Mouse (Mus musculus) left cerebral cortex, adult 8-10 months (tissue): ENCODE results near the gene Magi1. TPM values are rescaled to one million over a fixed set of nuclear protein-coding genes. Genes with fewer than 3 reads are reported as not detected.

ENCODE experiments used
- DNase-seq, 2 experiments: peaks; one replicate each; pipeline ENCODE4 v3.0.0; 2022; ENCODE audit warnings: low spot score in 2 of 2
- total RNA-seq, 4 experiments: library from RNA; stranded (reverse); gene quantifications; 2 replicates each; pipeline ENCODE4 v1.2.4; 2022

The Magi1 gene
- total RNA-seq, 4 experiments from 2014 or later, result 69.1 to 81.7 (median 71.1) TPM

- peak in 1 of 2 experiments; percentile 71 for DNase-seq
Measured at GRCm38 (mm10) chr6:93733800-93734199, 549.9 kb downstream of the Magi1 start.

GRCm38 (mm10) chr6:93729702-93730101 is 554.0 kb downstream of the Magi1 start:
- no peak for DNase-seq

- no peak for DNase-seq
Measured at GRCm38 (mm10) chr6:93728791-93729190, 554.9 kb downstream of the Magi1 start.

- DNase-seq, result no peak
Measured at GRCm38 (mm10) chr6:93727630-93728178, 556.0 kb downstream of the Magi1 start.

GRCm38 (mm10) chr6:93726829-93727455 is 556.8 kb downstream of the Magi1 start:
- no peak for DNase-seq

- no peak for DNase-seq
Measured at GRCm38 (mm10) chr6:93726121-93726520, 557.6 kb downstream of the Magi1 start.

- DNase-seq, result no peak
Measured at GRCm38 (mm10) chr6:93724749-93725148, 559.0 kb downstream of the Magi1 start.

- no peak for DNase-seq
Measured at GRCm38 (mm10) chr6:93723226-93723625, 560.5 kb downstream of the Magi1 start.

GRCm38 (mm10) chr6:93719532-93719931 is 564.2 kb downstream of the Magi1 start:
- DNase-seq, result no peak

- DNase-seq, result no peak
Measured at GRCm38 (mm10) chr6:93718385-93718784, 565.3 kb downstream of the Magi1 start.

GRCm38 (mm10) chr6:93717826-93718375 is 565.8 kb downstream of the Magi1 start:
- DNase-seq, result no peak

GRCm38 (mm10) chr6:93716686-93717625 is 566.8 kb downstream of the Magi1 start:
- DNase-seq, result no peak

- DNase-seq, result no peak
Measured at GRCm38 (mm10) chr6:93715181-93716180, 568.2 kb downstream of the Magi1 start.

- DNase-seq, result no peak
Measured at GRCm38 (mm10) chr6:93704350-93704749, 579.4 kb downstream of the Magi1 start.

- no peak for DNase-seq
Measured at GRCm38 (mm10) chr6:93699436-93699835, 584.3 kb downstream of the Magi1 start.

GRCm38 (mm10) chr6:93697956-93698355 is 585.8 kb downstream of the Magi1 start:
- DNase-seq, result no peak

GRCm38 (mm10) chr6:93678766-93679165 is 605.0 kb downstream of the Magi1 start:
- DNase-seq, result no peak

GRCm38 (mm10) chr6:93666731-93667130 is 617.0 kb downstream of the Magi1 start:
- DNase-seq, result no peak

GRCm38 (mm10) chr6:93665056-93665805 is 618.5 kb downstream of the Magi1 start:
- DNase-seq, result no peak

GRCm38 (mm10) chr6:93661139-93661538 is 622.6 kb downstream of the Magi1 start:
- DNase-seq, result peak in 1 of 2 experiments; percentile 88
